8 mouse cellular contexts compared by ENCODE assay signal in the genomic region with DNA sequence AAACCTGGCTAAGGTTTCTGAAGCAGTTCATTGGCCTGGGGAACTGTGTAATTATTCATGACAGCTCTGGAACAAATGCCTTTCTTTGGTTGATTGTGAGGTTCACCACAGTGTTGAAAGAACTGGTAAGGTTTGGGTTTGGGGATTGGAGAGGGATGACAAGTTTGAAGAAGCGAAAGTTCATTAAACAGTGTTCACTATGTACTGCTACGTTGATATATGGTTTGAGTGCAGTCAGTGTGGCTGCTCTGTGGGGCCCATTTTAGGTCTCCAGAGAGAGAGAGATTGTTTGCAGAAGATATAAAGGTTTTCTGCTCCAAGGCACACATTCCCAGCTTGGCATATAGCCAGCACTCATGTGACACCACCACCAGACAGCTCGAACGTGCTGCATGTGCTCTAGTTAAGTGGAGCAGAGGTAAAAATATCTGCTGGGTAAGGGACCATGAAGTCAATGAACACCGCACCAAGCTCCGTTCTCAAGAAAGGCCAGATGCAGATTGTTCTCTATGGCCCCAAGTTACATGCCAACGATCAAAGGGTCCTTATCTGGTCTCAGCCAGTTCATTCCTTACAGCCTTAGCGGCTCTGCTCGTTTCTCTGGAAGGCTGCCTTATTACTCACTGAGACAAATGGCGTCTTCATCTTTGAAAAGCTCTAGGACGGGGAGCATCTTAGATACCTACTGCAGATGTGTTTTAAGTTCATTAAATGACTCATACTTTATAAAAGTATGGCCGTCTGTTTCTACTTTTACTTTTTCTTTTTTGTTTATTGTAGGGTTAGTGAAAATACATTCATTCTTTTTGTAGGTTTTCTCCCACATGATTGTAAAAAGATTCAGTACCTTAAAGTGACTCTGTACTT.
DNase-seq lines count a peak whose midpoint lies in the region; ATAC-seq lines count a peak whose summit lies in the region.

No protein-coding gene starts in this region.

- H3K4me3 ChIP-seq in stomach, embryonic 14.5 days (ENCODE audit: low read depth, low read length) = no peak overlapping the region

- H3K9me3 ChIP-seq in stomach, embryonic 14.5 days (ENCODE audit: control insufficient read depth, low read depth, low read length) = no peaks in the 10 kb centered on the region

- no peak overlapping the region for H3K4me2 ChIP-seq in stomach, embryonic 14.5 days (replicated peaks; ENCODE audit: low read depth, low read length)

- no peaks in the 10 kb centered on the region for H3K36me3 ChIP-seq in stomach, embryonic 14.5 days (ENCODE audit: control insufficient read depth, insufficient read depth, low read length)

- no peaks in the 10 kb centered on the region for H3K27me3 ChIP-seq in stomach, embryonic 14.5 days (ENCODE audit: control insufficient read depth, insufficient read depth, low read length)

- WGBS in stomach, embryonic 14.5 days = 36% methylated on average over 12 of the region's 12 CpGs

- peak overlapping the region; percentile 58; the same call in 1 of the 2 replicates for H3K27ac ChIP-seq in stomach, embryonic 14.5 days (ENCODE audit: low read length)

- DNase-seq in left cerebral cortex, postnatal 25 days (ENCODE audit: low spot score in 2 of 2) = peak; percentile 30 to 35
- no peak for DNase-seq in left cerebral cortex, adult 18-20 months (ENCODE audit: low spot score in 2 of 2)
- DNase-seq in ZHBTc4 (ENCODE audit: low read depth, low spot score) = peak; percentile 10
- DNase-seq in heart, adult 8-10 months (ENCODE audit: low spot score) = peak; percentile 32
- DNase-seq in kidney, postnatal 10 days = peak; percentile 88
- DNase-seq in left cerebral cortex, adult 11 months (ENCODE audit: low spot score) = no peak
- DNase-seq in frontal cortex, postnatal 10 days (ENCODE audit: low spot score in 2 of 2) = no peak

- H3K9ac ChIP-seq in stomach, embryonic 14.5 days (replicated peaks; ENCODE audit: low read depth, low read length) = no peak overlapping the region

- ATAC-seq in stomach, embryonic 14.5 days (ENCODE audit: insufficient number of reproducible peaks, insufficient read depth, low FRiP score, low read depth) = peak; percentile 91

- intact Hi-C loops in left cerebral cortex, postnatal 25 days (cut with DNase I) = no loop called here

- 0 out of 2 replicates have a peak, but pooled peaks cover 8% of the 10 kb centered on the region for H3K4me1 ChIP-seq in stomach, embryonic 14.5 days (ENCODE audit: control insufficient read depth, insufficient read depth, low read length)

Comparison
In these comparisons a context has a peak if more than half of its experiments do, and no peak if none do; other contexts are left out.
1. DNase-seq: peak in left cerebral cortex, postnatal 25 days (2 of 2), ZHBTc4 (single experiment), heart, adult 8-10 months (single experiment) and kidney, postnatal 10 days (single experiment); none in left cerebral cortex, adult 18-20 months (0 of 2), left cerebral cortex, adult 11 months (single experiment) and frontal cortex, postnatal 10 days (0 of 2).